Mouse (Mus musculus) cerebellum, postnatal 4 days (tissue): ENCODE measurements around the gene Zfp456.
A peak's percentile ranks its signal among the peaks of the same experiment; 100 is the strongest.
"Not testable (repeated sequence)": the region's sequence is repeated elsewhere in the genome, so short reads cannot be mapped to it uniquely, and the experiment has no call there.

Experiments used
- DNase-seq, 2 experiments: peaks; one replicate each; pipeline ENCODE4 v3.0.0; 2022; ENCODE audit warnings: low spot score in 2 of 2, mixed read lengths in 1 of 2

The Zfp456 gene

GRCm38 (mm10) chr13:67375050-67375911, at the start of gene Zfp456, which contains the start of gene Gm28041:
TSS of gene Zfp456 (minus strand) at chr13:67375810.
TSS of gene Gm28041 (minus strand) at chr13:67375733.
- not testable (repeated sequence) for DNase-seq

GRCm38 (mm10) chr13:67422532-67422931, 46.9 kb upstream of the Zfp456 start:
- DNase-seq, result not testable (repeated sequence)

- peak in 1 of 2 experiments; percentile 6 for DNase-seq
Measured at GRCm38 (mm10) chr13:67421207-67421857, 45.7 kb upstream of the Zfp456 start, which contains the start of gene Zfp459. TSS of gene Zfp459 (minus strand) at chr13:67421418.

GRCm38 (mm10) chr13:67420558-67421206, 45.1 kb upstream of the Zfp456 start:
- no peak for DNase-seq

GRCm38 (mm10) chr13:67416811-67417210, 41.2 kb upstream of the Zfp456 start:
- DNase-seq, result no peak

DNA sequence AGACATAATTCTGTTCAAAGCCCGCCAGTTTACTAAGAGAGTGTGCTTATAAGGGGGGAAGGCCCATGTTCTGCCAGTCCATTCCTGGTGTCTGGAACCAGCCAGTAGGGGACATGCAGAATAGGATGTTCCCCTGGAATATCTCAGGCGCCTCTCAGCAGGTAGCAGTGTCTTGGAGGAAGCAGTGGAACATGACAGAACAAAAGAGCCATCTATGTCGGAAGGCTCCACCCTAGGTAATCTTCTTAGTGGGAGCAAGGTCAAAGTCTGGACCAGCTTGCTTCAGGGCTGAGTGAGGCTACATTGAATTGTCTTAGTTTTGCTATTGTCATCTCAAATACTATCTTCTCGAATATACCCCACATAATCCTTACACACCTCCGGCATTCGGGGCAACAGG, 40.1 kb upstream of the Zfp456 start:
- no peak for DNase-seq

- not testable (repeated sequence) for DNase-seq
Measured at GRCm38 (mm10) chr13:67413634-67414033, 38.0 kb upstream of the Zfp456 start.

GRCm38 (mm10) chr13:67399183-67399903, 23.7 kb upstream of the Zfp456 start, which contains the start of gene Zfp429:
TSS of gene Zfp429 (minus strand) at chr13:67399819.
- DNase-seq, result peak in 1 of 2 experiments; percentile 50

DNA sequence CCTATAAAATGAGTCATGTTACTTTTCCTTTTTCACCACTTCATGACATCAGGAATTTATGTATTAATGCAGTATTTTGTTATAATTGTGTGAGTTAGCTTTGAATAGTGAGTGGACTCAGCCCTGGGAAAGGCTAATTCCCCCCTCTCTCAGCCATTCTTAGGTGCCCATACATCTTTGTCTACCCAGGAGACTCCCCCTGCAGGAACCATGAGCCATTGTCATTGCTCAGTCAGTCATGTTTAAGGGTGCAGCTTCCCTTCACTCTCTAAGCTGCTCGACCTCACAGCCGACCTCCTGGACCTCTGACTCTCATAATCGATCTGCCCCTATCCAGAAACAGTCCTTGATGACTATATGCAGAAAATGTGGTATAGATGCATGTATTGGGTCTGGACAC, 645 bp upstream of the Zfp456 start:
- DNase-seq, result not testable (repeated sequence)

- peak; percentile 69 to 78 for DNase-seq
Measured at GRCm38 (mm10) chr13:67360131-67360744, 15.4 kb downstream of the Zfp456 start, which contains the start of the genes Gm28044 and Zfp953. TSS of gene Gm28044 (minus strand) at chr13:67360536. TSS of gene Zfp953 (minus strand) at chr13:67360605.

DNA sequence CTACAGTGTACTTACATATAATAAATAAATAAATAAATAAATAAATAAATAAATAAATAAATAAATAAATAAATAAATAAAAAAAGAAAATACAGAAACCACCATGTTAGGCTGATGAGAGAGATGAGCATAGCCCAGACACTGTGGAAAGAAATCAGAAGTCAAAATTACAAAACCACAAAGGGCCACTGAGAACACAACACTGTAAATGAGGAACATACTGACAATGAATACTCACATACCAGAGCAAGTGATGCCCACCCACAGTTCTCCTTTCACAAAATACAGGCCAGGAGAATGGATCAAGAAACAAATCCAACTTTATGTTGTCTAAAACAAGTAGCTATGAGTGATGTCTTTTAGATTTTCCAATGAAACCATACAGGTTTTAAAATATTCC, 23.8 kb downstream of the Zfp456 start:
- no peak for DNase-seq

DNA sequence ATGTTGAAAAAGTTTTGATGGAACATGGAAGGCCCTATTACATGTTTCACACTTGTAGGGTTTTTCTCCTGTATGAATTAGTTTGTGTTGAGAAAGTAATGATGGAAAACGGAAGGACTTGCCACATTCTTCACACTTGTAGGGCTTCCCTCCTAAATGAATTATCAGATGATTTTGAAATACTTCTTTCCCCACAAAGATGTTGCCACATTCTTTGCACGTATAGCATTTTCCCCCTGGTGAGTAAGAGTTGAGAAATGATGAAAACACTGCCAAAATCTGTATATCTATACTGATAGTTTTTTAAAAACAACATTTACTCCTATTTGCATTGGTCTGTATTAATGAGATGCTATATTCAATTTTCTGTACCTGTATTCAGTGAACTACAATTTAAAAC, 32.2 kb downstream of the Zfp456 start:
- no peak for DNase-seq

GRCm38 (mm10) chr13:67332877-67333276, 42.7 kb downstream of the Zfp456 start:
- no peak for DNase-seq

- DNase-seq, result peak; percentile 22 to 52
Measured at GRCm38 (mm10) chr13:67332019-67332724, 43.4 kb downstream of the Zfp456 start, which contains the start of gene Zfp595. TSS of gene Zfp595 (minus strand) at chr13:67332570.
